Mouse (Mus musculus): Measurements from ENCODE around the gene Scaf4. TPM values are rescaled to one million over a fixed set of nuclear protein-coding genes. Genes with fewer than 3 reads are reported as not detected.
A peak's percentile ranks its signal among the peaks of the same experiment; 100 is the strongest.

Scaf4 gene
- total RNA-seq, 1 experiment from 2014 or later = 50.0 TPM

DNA sequence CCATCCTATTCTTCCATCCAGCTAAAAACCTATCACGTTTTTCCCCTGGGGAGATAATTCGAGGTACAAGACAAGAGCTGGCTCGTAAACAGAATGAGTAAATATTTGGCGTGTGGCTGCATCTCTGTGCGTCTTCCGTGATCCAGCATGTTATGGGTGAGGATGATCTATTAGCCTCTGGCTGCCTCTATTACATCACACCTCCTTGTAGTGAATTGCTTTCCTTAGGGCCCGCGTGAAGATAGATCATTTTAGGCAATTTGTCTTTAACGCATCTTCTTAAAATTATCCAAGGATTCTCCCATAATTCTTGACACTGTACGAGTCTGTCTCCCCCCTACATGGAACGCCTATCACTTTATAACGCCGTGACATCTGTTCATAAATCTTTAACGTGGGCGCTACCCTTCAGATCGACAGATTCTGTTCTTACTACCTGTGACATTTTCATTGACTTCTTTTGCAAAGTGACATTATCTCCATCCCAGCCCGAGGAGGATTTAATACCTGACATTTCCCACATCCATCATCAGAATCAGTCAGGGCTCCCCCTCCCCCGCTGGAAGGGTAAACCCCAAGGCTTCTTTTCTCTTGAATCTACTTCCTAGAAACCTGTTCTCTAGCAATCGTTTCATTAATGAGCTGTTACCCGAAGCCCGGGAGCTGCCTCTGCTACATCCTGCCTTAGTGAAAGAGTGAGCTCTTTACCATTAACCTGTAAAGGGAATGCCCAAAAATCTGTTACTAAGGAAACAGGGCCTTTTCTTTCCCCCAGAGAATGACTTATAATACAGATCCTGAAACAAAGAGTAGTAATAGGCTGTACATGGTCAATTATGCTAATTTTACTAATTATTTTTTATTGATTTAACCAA lies 14.4 kb upstream of the Scaf4 start:
- no peak for ATAC-seq (ENCODE audit: extremely low read depth, insufficient number of reproducible peaks, low FRiP score, poor library complexity, severe bottlenecking)

DNA sequence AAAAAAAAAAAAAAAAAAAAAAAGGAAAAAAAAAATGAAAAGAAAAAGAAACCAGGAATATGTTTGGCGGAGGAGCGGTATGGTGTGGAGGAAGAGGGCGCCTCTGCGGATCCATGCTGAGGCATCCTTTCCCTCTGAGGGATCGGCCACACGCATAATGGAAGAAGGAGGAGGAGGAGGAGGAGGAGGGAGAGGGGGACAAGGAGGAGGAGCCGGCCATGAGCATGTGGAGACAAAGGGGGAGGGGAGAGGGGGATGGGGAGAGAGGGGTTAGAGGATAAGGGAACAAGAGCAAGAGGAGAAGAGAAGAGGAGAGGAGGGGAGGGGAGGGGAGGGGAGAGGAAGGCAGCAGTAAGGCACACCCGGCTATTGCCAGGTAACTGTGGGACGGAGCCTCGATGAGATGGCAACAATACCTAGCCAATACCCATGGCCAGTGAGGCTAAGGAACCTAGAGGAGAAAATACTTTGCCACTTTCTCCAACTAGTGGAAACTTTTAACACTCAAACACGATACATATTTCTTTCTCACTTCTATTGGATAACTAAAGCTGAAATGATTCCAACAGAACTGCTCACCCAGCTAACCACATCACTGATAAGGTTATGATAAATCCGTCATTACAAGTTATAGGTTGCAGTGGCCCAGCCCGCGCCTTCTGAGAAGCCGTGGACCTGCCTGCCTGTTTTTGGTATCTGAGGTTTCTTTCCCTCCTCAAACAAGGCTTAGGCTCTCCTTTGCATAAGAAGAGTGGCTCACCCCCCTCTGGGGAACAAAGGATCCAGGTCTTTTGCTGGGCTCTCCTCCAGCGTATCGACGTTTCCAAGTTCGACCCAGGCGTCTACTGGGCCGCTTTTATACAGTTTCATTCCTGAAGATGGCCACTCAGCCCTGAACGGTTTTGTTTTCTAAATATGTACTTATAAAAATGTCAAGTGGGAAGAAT lies 13.4 kb upstream of the Scaf4 start:
- ATAC-seq (ENCODE audit: extremely low read depth, insufficient number of reproducible peaks, low FRiP score, poor library complexity, severe bottlenecking) = no peak

- ATAC-seq (ENCODE audit: extremely low read depth, insufficient number of reproducible peaks, low FRiP score, poor library complexity, severe bottlenecking) = no peak
Measured at GRCm38 (mm10) chr16:90291675-90292074, 7.4 kb upstream of the Scaf4 start.

DNA sequence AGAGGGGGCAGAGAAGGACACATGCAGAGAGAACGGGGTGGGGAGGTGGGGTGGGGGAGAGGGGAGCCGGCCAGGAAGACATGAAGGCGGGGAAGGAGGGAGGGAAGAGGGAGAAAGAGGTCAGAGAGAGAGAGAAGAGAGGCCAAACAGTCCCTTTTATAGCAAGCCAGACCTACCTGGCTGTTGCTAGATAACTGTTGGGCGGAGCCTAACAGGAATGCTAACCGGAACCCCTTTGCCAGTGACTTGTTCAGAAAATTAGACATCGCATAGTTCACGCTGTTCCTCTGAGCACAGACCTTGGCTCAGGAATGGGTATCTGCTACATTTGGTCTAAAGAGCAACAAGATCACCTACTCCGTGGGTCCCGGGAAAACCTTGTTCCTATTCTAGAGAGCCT lies 6.7 kb upstream of the Scaf4 start:
- no peak for ATAC-seq (ENCODE audit: extremely low read depth, insufficient number of reproducible peaks, low FRiP score, poor library complexity, severe bottlenecking)

DNA sequence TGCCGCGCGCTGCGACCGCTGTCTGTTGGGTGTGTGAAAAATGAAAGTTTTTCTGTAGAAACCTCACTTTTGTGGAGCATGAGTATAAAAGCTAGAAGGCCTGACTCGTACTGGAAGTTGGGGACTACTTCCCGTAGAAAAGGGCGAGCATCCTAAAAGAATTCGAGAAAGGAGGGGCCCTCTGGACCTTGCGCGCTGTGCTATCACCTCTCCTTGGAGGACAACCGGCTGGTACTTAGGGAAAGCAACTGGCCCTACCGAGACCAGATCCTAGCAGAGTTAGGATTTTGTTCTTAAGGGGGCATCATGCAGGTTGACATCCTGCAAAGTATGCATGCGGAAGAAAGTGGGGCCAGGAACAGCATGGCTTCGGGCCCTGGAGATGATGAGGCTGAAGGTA lies 613 bp upstream of the Scaf4 start:
- no peak for ATAC-seq (ENCODE audit: extremely low read depth, insufficient number of reproducible peaks, low FRiP score, poor library complexity, severe bottlenecking)

DNA sequence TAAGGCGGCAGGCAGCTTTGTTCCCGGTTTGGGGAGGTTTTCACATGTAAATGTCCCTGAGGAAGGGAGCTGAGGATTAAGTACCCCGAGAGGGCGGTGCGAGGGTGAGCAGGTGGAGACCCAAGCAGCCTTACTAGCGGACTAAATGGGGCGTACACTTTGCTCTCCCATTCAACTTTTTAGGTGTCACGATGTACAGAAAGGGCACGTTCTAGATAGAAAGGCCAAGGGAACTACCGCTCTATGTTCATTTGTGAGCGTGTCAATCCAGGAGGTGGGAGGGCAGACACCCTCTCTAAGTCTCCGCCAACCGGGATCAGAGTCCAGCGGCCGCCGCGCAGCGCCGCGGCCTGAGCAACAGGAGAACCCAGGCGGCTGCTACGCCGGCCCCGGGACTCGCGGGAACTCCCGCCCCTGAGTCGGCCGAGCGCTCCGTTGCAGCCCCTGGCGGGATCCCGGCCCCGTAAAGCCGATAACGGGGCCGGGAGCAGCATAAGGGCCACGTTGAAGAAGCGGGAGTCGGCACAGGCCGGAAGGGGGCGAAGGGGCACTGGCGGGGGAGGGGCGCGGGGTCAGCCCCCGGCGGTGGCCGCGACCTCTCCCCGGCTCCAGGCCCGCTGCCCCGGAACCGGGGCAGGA lies 918 bp downstream of the Scaf4 start:
- ATAC-seq (ENCODE audit: extremely low read depth, insufficient number of reproducible peaks, low FRiP score, poor library complexity, severe bottlenecking) = no peak

DNA sequence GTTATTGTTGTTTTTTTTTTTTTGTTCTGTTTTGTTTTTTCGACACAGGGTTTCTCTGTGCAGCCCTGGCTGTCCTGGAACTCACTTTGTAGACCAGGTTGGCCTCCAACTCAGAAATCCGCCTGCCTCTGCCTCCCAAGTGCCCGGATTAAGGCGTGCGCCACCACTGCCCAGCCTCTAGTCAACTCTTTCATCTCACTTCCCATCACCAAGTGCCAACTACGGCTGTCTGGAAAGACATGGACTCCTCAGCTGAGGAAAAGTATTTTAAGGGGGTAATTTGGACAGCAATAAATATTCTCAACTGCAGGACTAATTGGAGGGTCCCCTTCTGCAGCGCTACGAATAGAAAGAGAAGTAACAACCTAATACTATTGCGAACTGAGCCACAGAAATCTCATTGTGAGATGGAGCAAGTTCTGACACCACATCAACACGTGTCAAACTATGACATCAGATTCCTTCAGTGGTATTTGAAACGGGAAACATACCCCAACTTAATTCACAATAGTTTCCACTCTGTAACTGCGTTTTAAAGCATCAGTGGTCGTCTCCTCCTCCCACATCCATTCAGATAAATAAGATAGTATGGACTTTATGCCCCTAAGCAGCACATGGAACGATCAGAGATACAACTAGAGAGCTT lies 1.6 kb downstream of the Scaf4 start:
- no peak for ATAC-seq (ENCODE audit: extremely low read depth, insufficient number of reproducible peaks, low FRiP score, poor library complexity, severe bottlenecking)

DNA sequence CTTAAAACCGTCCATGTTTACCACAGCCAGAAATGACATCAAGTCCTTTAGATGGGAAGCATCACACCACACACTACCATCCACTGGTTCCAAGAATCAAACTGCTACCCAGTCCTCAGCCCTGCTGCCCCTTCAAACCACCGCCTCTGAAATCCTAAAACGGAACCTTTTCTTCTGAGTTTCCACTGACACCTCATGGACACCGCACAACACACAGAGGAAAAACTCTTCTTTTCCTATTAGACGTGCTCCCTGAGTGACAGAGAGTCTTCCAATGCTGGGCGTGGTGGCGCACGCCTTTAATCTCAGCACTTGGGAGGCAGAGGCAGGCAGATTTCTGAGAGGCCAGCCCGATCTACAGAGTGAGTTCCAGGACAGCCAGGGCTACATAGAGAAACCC lies 2.9 kb downstream of the Scaf4 start:
- no peak for ATAC-seq (ENCODE audit: extremely low read depth, insufficient number of reproducible peaks, low FRiP score, poor library complexity, severe bottlenecking)

- no peak for ATAC-seq (ENCODE audit: extremely low read depth, insufficient number of reproducible peaks, low FRiP score, poor library complexity, severe bottlenecking)
Measured at GRCm38 (mm10) chr16:90280989-90281388, 3.3 kb downstream of the Scaf4 start.

GRCm38 (mm10) chr16:90280515-90280914 lies 3.8 kb downstream of the Scaf4 start:
- no peak for ATAC-seq (ENCODE audit: extremely low read depth, insufficient number of reproducible peaks, low FRiP score, poor library complexity, severe bottlenecking)

DNA sequence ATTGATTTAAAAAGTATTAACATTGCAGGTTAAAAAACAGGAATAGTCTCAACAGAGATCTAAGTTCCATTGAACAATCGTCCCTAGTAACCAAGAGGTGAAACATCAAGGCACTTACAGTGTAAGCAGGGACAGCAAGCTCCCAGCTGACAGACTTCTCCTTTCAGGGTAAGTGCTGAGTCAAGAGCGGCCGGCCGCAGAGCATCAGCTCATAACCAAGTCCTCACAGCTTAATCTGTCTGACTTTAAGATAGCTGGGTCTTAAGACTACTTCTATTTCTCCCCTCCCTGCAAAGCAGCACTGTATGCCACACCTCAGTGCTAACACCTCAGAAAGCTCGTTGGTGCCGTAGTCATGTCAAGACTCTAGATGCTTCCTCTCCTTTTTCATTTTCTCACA lies 5.2 kb downstream of the Scaf4 start:
- ATAC-seq (ENCODE audit: extremely low read depth, insufficient number of reproducible peaks, low FRiP score, poor library complexity, severe bottlenecking) = peak; percentile 47; the same call in 1 of the 2 replicates

DNA sequence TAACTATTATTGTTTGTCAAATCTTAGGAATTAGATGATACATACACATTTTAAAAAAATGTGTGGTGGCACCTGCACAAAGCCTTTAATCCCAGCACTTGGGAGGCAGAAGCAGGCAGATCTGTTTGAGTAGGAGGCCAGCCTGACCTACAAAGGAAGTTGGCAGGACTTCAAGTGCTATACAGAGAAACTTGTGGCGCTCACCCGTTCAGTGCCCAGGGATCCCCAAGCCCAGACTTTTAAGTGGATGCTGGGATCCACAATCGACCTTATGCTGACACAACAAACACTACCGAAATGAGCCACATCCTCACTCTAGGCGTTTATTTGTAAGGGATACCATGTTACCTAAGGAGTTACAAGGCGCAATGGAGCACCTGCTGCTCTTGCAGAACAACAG lies 8.8 kb downstream of the Scaf4 start:
- no peak for ATAC-seq (ENCODE audit: extremely low read depth, insufficient number of reproducible peaks, low FRiP score, poor library complexity, severe bottlenecking)

- ATAC-seq (ENCODE audit: extremely low read depth, insufficient number of reproducible peaks, low FRiP score, poor library complexity, severe bottlenecking) = no peak
Measured at GRCm38 (mm10) chr16:90266581-90266980, 17.7 kb downstream of the Scaf4 start.

DNA sequence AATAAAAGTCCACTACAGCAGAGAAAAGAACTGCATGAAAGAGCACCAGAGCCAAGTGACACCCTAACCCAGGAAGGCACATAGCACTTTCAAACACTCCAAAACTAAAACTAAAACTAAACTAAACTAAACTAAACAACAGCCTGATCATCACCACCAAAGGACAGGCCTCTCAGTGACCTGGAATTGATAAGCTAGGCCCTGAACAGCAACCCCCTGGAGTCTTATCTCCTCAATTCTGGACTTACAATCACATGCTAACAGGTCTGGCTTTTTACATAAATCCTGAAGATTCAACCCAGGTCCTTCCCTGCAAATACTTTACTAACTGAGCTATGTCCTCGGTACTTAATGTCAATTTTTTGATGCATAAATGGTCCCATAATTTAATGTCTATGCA lies 19.2 kb downstream of the Scaf4 start:
- ATAC-seq (ENCODE audit: extremely low read depth, insufficient number of reproducible peaks, low FRiP score, poor library complexity, severe bottlenecking) = no peak

DNA sequence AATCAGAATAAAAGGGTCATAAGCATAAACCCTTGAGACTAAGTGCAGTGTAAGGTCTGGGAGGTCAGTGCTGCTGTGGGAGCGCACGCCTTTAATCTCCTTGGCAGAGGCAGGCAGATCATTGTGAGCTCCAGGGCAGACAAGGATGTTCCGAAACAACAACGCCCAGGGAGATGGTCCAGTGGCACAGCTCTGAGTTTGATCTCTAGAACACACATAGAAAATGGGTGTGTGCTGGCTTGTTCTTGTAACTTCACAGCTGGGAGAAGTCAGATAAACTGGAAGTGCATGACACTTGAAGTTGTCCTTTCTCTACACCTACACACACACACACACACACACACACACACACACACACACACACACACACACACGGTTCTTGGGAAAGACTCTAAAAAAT lies 20.3 kb downstream of the Scaf4 start:
- no peak for ATAC-seq (ENCODE audit: extremely low read depth, insufficient number of reproducible peaks, low FRiP score, poor library complexity, severe bottlenecking)

DNA sequence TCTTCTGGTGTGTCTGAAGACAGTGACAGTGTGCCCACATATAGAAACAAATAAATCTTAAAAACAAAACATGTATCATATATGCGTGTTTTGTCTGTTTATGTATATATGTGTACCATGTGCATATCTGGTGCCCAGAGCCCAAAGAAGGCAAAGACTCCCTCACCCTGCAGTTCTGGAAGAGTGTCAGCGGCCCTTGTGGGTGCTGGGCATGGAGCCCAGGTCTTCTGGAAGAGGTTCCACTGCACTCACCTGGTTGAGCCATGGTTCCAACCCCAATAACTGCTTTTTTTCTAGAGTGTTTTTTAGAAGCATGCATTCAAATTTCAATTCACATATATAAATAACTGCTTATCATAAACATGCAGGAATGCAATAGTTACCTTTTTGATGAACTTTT lies 22.5 kb downstream of the Scaf4 start:
- ATAC-seq (ENCODE audit: extremely low read depth, insufficient number of reproducible peaks, low FRiP score, poor library complexity, severe bottlenecking) = no peak

DNA sequence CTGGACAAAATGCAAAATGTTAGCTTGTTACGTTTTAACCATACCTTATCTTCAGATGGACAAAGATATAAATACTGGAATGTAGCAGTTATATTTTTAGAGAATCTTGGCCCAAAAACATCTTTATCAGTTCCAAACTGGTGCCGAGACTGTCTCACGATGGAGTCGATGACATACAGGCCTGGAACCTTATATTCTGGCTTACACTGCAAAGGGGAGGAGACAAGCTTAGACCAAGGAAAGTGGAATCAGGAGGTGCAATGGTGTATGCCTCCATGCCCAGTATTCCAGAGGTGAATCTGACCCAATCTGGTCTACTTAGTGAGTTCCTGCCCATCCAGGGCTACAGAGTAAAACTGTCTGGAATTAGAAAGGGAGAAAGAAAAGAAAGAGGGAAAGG lies 24.2 kb downstream of the Scaf4 start:
- no peak for ATAC-seq (ENCODE audit: extremely low read depth, insufficient number of reproducible peaks, low FRiP score, poor library complexity, severe bottlenecking)

DNA sequence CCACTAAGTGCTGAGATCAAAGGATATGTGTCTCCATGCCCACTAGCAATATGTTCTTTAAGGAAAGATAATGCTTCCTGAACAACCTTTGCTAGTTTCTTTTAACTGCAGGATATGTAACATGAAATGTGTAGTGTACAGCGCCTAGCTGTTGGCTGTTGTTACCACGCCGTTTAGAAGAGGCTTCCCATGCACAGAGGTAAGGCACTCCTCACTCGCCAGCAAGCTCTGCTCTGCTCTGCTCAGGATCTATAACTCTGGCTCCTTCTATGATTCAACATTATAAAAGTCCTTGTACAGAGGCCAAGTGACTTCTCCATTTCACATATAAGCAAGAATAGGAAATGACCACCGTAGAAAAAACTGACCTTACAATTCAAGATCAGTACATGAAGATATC lies 24.7 kb downstream of the Scaf4 start:
- ATAC-seq (ENCODE audit: extremely low read depth, insufficient number of reproducible peaks, low FRiP score, poor library complexity, severe bottlenecking) = no peak

DNA sequence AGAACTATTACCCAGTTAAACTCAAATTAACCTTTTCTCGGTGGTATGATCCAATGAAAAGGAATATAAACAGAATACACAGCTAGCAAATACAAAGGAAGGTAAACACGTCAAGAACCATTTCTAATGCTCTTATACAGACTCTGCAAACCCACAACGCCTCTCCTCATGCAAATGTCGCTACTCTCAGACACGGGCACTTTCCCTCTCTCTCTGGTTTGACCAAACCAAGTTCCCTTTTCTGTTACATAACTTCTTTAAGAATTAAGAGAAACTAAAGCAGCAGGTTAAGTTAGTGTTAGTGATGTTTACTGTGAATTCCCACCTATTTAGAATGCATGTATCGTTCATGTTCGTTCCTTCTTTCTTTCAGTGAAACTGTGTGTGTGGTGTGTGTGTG lies 25.4 kb downstream of the Scaf4 start:
- no peak for ATAC-seq (ENCODE audit: extremely low read depth, insufficient number of reproducible peaks, low FRiP score, poor library complexity, severe bottlenecking)

Measured in neutrophil, adult 5-6 weeks (primary cell).